Mouse (Mus musculus) ES-Bruce4 (cell line): ENCODE results near the gene Ddit4. TPM values are rescaled to one million over a fixed set of nuclear protein-coding genes. Genes with fewer than 3 reads are reported as not detected.

ENCODE experiments used
- H3K27ac ChIP-seq: 2 replicates; pipeline ENCODE4 v1.5.1; 2012; ENCODE audit warnings: low read length, inconsistent platforms; ENCODE audit not compliant: insufficient read depth
- H3K27me3 ChIP-seq: 2 replicates; pipeline ENCODE4 v1.6.1; 2012; ENCODE audit warnings: mild to moderate bottlenecking, low read length, inconsistent platforms; ENCODE audit not compliant: control insufficient read depth, poor library complexity, insufficient read depth, severe bottlenecking
- H3K36me3 ChIP-seq: 2 replicates; pipeline ENCODE4 v1.6.1; 2012; ENCODE audit warnings: inconsistent platforms, mild to moderate bottlenecking, low read length, moderate library complexity; ENCODE audit not compliant: control insufficient read depth, poor library complexity, insufficient read depth, severe bottlenecking
- H3K4me1 ChIP-seq: one replicate; pipeline ENCODE4 v1.8.1; 2011; ENCODE audit warnings: low read length; ENCODE audit not compliant: control insufficient read depth, insufficient read depth
- H3K4me3 ChIP-seq: 2 replicates; pipeline ENCODE4 v1.5.1; 2011; ENCODE audit warnings: low read depth, mild to moderate bottlenecking, low read length
- H3K9ac ChIP-seq: 2 replicates; pipeline ENCODE4 v1.6.1; 2012; ENCODE audit warnings: low read depth, mild to moderate bottlenecking, inconsistent platforms; ENCODE audit not compliant: poor library complexity, severe bottlenecking
- H3K9me3 ChIP-seq: replicated peaks from 2 replicates; pipeline ENCODE4 v1.6.1; 2012; ENCODE audit warnings: mild to moderate bottlenecking, low read length, inconsistent platforms; ENCODE audit not compliant: control insufficient read depth, poor library complexity, insufficient read depth, severe bottlenecking
- CTCF ChIP-seq: IDR thresholded peaks from one replicate; pipeline ENCODE4 v1.8.1; 2011; ENCODE audit warnings: low read depth, low read length
- EP300 ChIP-seq: IDR thresholded peaks from 2 replicates; pipeline ENCODE4 v1.6.1; 2011; ENCODE audit warnings: low read depth, low read length; ENCODE audit not compliant: insufficient read depth
- POLR2A ChIP-seq: IDR thresholded peaks from one replicate; pipeline ENCODE4 v1.8.1; 2011; ENCODE audit warnings: low read length; ENCODE audit not compliant: insufficient read depth
- polyA plus RNA-seq: library from polyadenylated mRNA; stranded (reverse); fragments of >200 nt; gene quantifications from 2 replicates; pipeline ENCODE4 v1.2.4, GENCODE M21; 2011; ENCODE audit warnings: low read depth; ENCODE audit not compliant: missing spikeins, insufficient read depth, insufficient read length

Ddit4 gene
- polyA plus RNA-seq, 1 experiment = 172 TPM

DNA sequence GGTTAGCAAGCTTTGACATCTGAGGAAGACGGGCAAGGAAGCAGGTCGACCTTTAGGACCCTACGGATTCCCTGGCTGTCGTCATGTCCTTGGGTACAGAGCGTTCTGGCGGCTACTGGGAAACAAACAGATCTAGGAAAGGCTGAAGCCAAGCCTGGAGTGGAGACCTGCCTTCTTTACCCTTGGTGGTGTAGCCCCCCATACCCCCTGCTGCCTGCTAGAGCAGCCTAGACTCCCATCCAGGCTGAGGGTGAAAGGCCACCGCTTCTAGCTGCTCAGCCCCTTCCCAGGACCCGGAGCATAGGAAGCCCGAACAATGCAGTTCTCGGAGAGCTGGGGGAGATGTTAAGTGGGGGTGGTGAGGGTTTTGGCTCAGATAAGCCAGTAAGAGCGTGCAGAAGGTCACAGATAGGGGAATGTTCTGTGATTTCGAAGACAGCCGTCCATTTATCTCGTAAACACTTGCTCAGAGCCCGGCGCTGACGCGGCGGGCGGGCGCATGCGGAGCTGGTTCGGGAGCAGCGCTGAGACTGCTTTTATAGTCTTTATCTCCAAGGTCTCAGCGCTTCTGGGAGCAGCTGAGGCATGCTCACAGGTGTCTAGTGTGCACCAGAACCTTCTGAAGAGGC, 18.3 kb upstream of the Ddit4 start:
- TF ChIP-seq EP300 (no peak), POLR2A (no peak), CTCF (no peak)
- no peaks in the 10 kb centered on the region for H3K9me3 ChIP-seq
- H3K36me3 ChIP-seq = no peaks in the 10 kb centered on the region
- H3K4me1 ChIP-seq = peaks cover 22% of the 10 kb centered on the region
- no peak overlapping the region for H3K27ac ChIP-seq
- H3K27me3 ChIP-seq = no peaks in the 10 kb centered on the region
- peak overlapping the region; percentile 41 for H3K9ac ChIP-seq
- H3K4me3 ChIP-seq = peak overlapping the region; percentile 64

DNA sequence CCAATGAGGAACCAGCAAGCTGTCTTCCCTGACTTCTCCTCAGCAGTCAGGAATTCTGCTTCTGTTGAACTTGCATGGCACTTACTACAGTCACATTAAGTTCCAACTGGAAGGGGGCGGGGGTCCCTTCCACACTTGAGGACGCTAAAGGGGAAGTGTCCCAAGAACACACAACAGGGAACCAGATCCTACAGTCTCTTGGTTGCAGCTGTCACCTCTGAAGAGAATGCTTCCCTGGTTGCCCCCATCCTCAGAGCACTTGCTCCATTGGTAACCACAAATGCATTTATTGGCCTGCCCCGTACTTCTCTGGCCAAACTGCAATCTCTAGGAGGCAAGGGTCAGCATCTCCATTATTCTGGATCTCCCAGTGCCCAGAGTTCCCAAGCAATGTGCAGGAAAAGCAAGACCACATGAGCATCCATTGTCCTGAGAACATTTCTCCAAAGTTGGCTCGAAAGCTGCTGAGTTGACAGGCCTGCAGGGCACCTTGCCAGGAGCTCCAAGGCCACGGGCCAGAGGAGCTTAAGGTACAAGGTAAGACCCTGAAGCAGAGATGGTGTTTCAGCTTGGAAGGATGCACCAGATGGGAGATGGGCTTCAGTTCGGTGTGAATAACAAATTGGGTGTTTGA, 15.8 kb upstream of the Ddit4 start:
- H3K27me3 ChIP-seq = no peaks in the 10 kb centered on the region
- TF ChIP-seq CTCF = no peak
- TF ChIP-seq EP300 = no peak
- TF ChIP-seq POLR2A = no peak
- no peak overlapping the region for H3K27ac ChIP-seq
- H3K36me3 ChIP-seq = no peaks in the 10 kb centered on the region
- H3K4me1 ChIP-seq = peaks cover 19% of the 10 kb centered on the region
- no peak overlapping the region for H3K9ac ChIP-seq
- no peaks in the 10 kb centered on the region for H3K9me3 ChIP-seq
- no peak overlapping the region for H3K4me3 ChIP-seq

DNA sequence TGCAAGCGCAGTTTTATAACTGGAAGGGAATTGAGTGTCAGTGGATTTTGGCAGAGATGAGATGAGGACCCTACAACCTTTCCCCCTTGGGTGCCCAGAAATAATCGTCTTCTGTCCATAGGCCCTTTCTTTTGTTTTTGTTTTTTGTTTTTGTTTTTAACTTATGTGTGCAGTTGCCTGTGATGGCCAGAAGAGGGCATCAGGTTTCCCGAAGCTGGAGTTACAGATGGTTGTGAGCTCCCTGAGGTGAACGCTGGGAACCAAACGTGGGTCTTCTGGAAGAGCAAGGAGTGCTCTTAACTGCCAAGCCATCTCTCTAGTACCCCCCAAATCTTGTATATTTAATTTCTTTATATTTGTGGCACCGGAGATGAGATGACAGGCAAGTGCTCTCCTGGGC, 15.1 kb upstream of the Ddit4 start:
- H3K27ac ChIP-seq = no peak overlapping the region

DNA sequence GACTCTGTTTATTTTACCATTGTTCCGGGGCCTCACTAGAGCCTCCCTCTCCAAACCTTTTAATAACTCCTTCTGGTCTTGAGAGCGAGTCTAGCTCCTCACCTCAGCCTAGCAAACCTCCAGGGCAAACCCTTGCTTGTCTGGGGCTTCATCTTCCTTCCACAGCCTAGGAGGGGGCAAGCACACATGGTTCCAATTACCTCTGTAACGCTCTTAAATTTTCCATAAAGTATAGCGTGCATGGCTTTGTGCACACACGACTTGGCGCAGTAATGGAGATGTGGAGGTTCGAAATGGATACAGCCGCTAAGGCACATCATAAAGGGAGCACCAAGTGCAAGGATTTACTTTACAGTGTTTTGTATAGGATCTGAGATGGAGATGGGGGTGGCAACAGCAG, 14.2 kb upstream of the Ddit4 start:
- Histone ChIP-seq H3K4me1 (peaks cover 8% of the 10 kb centered on the region), H3K4me3 (no peak overlapping the region)

More for the DNA sequence above, 15.1 kb upstream of the Ddit4 start:
- Histone ChIP-seq H3K27me3 (no peaks in the 10 kb centered on the region), H3K4me1 (peaks cover 16% of the 10 kb centered on the region), H3K9ac (no peak overlapping the region), H3K4me3 (no peak overlapping the region), H3K36me3 (no peaks in the 10 kb centered on the region), H3K9me3 (no peaks in the 10 kb centered on the region)
- TF ChIP-seq POLR2A (no peak), CTCF (peak; percentile 47)

DNA sequence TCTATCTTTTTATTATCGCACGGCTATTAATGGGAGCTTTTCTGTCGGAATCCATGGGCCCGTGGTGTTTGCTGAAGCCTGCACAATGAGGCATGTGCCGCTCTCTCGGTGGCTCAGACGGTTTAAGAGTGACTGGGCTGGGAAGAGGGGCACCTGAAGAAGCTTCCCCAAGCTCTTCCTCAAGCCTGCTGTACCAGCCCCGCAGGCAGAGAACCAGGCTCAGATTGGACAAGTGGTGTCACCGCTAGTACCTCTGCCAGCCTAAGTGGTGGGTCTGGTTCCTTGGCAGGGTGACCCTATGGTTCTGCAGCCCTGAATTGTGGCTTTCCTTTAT, 13.7 kb upstream of the Ddit4 start:
- no peaks in the 10 kb centered on the region for H3K27me3 ChIP-seq
- H3K9ac ChIP-seq = peak overlapping the region; percentile 3; the same call in 1 of the 2 replicates
- peaks cover 4% of the 10 kb centered on the region for H3K4me1 ChIP-seq
- H3K36me3 ChIP-seq = no peaks in the 10 kb centered on the region
- TF ChIP-seq EP300 = no peak
- TF ChIP-seq CTCF = no peak
- no peak for TF ChIP-seq POLR2A
- no peaks in the 10 kb centered on the region for H3K9me3 ChIP-seq
- H3K27ac ChIP-seq = no peak overlapping the region
- H3K4me3 ChIP-seq = peak overlapping the region; percentile 4

More for the DNA sequence above, 14.2 kb upstream of the Ddit4 start:
- TF ChIP-seq CTCF = no peak
- TF ChIP-seq POLR2A = no peak
- TF ChIP-seq EP300 = no peak
- Histone ChIP-seq H3K27ac (no peak overlapping the region), H3K36me3 (no peaks in the 10 kb centered on the region), H3K9me3 (no peaks in the 10 kb centered on the region), H3K9ac (no peak overlapping the region), H3K27me3 (no peaks in the 10 kb centered on the region)

DNA sequence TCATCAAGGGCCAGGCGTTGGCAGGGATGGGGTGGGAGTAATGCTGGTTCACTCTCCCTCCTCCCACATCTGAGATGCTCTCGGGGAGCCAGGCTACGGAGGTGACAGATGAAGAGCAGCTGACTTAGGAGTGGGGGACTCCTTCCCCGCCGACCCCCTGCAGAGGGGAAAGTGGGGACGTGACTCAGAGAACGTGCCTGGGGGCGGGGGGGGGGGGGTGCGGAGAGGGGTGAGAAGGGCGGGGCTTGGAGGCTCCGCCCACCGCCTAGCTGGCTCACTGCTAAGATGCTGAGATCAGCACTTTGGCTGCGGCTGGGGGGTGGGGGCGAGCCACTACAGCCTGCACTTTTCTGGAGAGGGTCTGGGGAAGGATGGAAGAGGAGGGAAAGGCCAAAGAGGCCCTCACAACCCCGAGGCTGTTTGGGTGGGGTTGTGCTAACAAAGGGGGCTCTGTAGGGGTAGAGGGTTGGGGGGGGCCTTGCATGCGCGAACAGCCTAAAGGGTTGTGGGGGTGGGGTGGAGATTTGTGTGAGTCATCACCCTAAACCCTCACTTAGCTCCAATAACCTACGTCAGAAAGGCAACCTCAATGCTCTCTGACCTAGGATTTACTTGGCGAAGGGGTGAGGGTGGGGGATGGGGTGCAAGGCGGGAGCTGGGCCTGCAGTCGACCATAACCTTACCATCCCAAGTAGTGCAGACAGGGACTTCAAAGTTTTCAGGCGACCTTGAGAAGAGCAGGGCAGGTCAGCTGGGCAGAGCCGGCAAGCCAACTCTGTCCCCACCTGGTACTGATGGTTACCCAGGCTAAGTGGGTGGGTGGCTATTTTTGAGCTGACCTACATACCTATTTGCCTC, 13.1 kb upstream of the Ddit4 start:
- Histone ChIP-seq H3K9ac (peak overlapping the region; percentile 3; the same call in 1 of the 2 replicates), H3K27ac (peak overlapping the region; percentile 39; the same call in 1 of the 2 replicates), H3K36me3 (no peaks in the 10 kb centered on the region), H3K4me1 (peaks cover 4% of the 10 kb centered on the region), H3K9me3 (no peaks in the 10 kb centered on the region), H3K4me3 (peak overlapping the region; percentile 37), H3K27me3 (no peaks in the 10 kb centered on the region)
- TF ChIP-seq EP300 (peak; percentile 80), CTCF (no peak), POLR2A (no peak)
